Mouse (Mus musculus): ENCODE data around the gene Lin52. TPM values are rescaled to one million over a fixed set of nuclear protein-coding genes. Genes with fewer than 3 reads are reported as not detected.

Gene Lin52
- polyA plus RNA-seq, 1 experiment = 3.6 TPM

DNA sequence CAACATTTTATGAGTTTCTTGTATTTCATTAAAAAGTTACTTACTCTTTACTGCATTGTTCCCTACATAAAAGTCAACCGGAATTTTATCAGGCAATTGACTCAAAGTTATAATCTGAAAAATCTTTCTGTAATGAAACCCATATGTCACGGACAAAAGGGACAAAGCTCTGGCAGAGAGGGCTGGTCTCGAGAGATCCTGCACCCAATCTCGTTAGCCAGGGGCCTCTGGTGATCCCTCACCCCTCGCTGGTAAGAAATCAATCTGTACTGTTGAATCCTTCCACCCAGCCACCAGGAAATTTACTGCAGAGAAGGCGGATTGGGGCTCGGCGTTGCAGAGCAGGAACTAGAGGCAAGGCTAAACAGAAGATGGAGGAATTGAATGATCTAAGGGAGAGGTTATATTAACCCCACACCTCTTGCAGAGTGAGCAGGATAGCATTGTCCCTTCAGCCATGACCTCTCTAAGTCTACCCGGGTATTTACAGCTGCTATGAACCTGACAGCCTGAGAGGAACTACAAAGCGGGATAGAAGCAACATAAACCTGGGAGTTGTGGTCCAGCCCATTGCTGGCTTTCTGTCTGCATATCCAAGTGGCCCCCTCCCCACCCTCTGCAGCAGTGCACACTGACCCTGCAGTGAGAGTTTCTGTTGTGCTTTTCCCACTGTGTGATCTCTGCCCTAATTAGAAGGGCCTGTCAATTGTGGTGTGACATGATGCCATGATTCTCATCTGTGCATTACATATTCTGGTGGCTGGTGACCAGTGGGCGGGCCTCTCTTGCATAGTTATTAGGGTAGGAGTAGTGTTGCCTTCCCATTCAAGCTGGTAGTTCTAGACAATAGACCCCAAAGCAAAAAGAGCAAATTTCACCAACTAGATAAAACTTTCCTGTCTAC lies 73.2 kb downstream of the Lin52 start:
- Histone ChIP-seq H3K4me2 (ENCODE audit: low read depth) (no peak overlapping the region), H3ac (ENCODE audit: control insufficient read depth, insufficient read length) (no peak overlapping the region), H3K79me2 (ENCODE audit: control insufficient read depth, insufficient read depth) (no peaks in the 10 kb centered on the region), H3K4me3 (no peak overlapping the region), H3K36me3 (ENCODE audit: control insufficient read depth, insufficient read depth) (no peaks in the 10 kb centered on the region), H3K27me3 (ENCODE audit: control insufficient read depth, insufficient read depth, insufficient read length) (no peaks in the 10 kb centered on the region)
- TF ChIP-seq CEBPB (IDR thresholded peaks at IDR 0.05; ENCODE audit: insufficient read depth, poor library complexity, severe bottlenecking) (no peak), POLR2AphosphoS2 (IDR thresholded peaks at IDR 0.05; ENCODE audit: insufficient read length, low read depth) (no peak), USF1 (IDR thresholded peaks at IDR 0.05; ENCODE audit: low read depth) (no peak), E2F4 (IDR thresholded peaks at IDR 0.05; ENCODE audit: insufficient read depth) (no peak), TCF3 (IDR thresholded peaks at IDR 0.05; ENCODE audit: insufficient read length, low read depth) (no peak), MYOD1 (IDR thresholded peaks at IDR 0.05; ENCODE audit: control insufficient read depth in 1 of 3, insufficient read length in 2 of 3, low read depth in 2 of 3) (no peak), TCF12 (IDR thresholded peaks at IDR 0.05; ENCODE audit: insufficient read depth, poor library complexity, severe bottlenecking) (no peak)

GRCm38 (mm10) chr12:84525422-84525821 lies 74.2 kb downstream of the Lin52 start:
- no peak overlapping the region for H3K4me2 ChIP-seq (ENCODE audit: low read depth)
- no peaks in the 10 kb centered on the region for H3K27me3 ChIP-seq (ENCODE audit: control insufficient read depth, insufficient read depth, insufficient read length)
- TF ChIP-seq POLR2A (IDR thresholded peaks at IDR 0.05; ENCODE audit: insufficient read length, low read depth) = no peak
- no peak for TF ChIP-seq POLR2AphosphoS2 (IDR thresholded peaks at IDR 0.05; ENCODE audit: insufficient read length, low read depth)
- TF ChIP-seq MYOD1 (IDR thresholded peaks at IDR 0.05; ENCODE audit: control insufficient read depth in 1 of 3, insufficient read length in 2 of 3, low read depth in 2 of 3) = no peak
- TF ChIP-seq USF1 (IDR thresholded peaks at IDR 0.05; ENCODE audit: low read depth) = no peak
- TF ChIP-seq MYOG (IDR thresholded peaks at IDR 0.05; ENCODE audit: control insufficient read depth in 1 of 3, insufficient read depth in 1 of 3, insufficient read length in 2 of 3, low read depth in 2 of 3) = no peak
- no peak for TF ChIP-seq CEBPB (IDR thresholded peaks at IDR 0.05; ENCODE audit: insufficient read depth, poor library complexity, severe bottlenecking)
- no peak for TF ChIP-seq MAX (IDR thresholded peaks at IDR 0.05; ENCODE audit: low read depth)
- TF ChIP-seq TCF12 (IDR thresholded peaks at IDR 0.05; ENCODE audit: insufficient read depth, poor library complexity, severe bottlenecking) = no peak
- no peak for TF ChIP-seq E2F4 (IDR thresholded peaks at IDR 0.05; ENCODE audit: insufficient read depth)
- TF ChIP-seq SRF (IDR thresholded peaks at IDR 0.05; ENCODE audit: control insufficient read depth, insufficient read length, low read depth) = no peak
- no peak for TF ChIP-seq TCF3 (IDR thresholded peaks at IDR 0.05; ENCODE audit: insufficient read length, low read depth)
- no peak for TF ChIP-seq REST (IDR thresholded peaks at IDR 0.05; ENCODE audit: insufficient read depth, insufficient read length)

GRCm38 (mm10) chr12:84530426-84530825 lies 79.2 kb downstream of the Lin52 start:
- Histone ChIP-seq H3K4me2 (ENCODE audit: low read depth) (no peak overlapping the region), H3ac (ENCODE audit: control insufficient read depth, insufficient read length) (no peak overlapping the region), H3K79me2 (ENCODE audit: control insufficient read depth, insufficient read depth) (no peaks in the 10 kb centered on the region), H3K27me3 (ENCODE audit: control insufficient read depth, insufficient read depth, insufficient read length) (no peaks in the 10 kb centered on the region), H3K36me3 (ENCODE audit: control insufficient read depth, insufficient read depth) (no peaks in the 10 kb centered on the region), H3K4me3 (no peak overlapping the region)
- TF ChIP-seq POLR2AphosphoS2 (IDR thresholded peaks at IDR 0.05; ENCODE audit: insufficient read length, low read depth) = no peak
- no peak for TF ChIP-seq MYOD1 (IDR thresholded peaks at IDR 0.05; ENCODE audit: control insufficient read depth in 1 of 3, insufficient read length in 2 of 3, low read depth in 2 of 3)
- TF ChIP-seq TCF12 (IDR thresholded peaks at IDR 0.05; ENCODE audit: insufficient read depth, poor library complexity, severe bottlenecking) = no peak
- TF ChIP-seq CEBPB (IDR thresholded peaks at IDR 0.05; ENCODE audit: insufficient read depth, poor library complexity, severe bottlenecking) = no peak
- no peak for TF ChIP-seq POLR2A (IDR thresholded peaks at IDR 0.05; ENCODE audit: insufficient read length, low read depth)
- no peak for TF ChIP-seq MYOG (IDR thresholded peaks at IDR 0.05; ENCODE audit: control insufficient read depth in 1 of 3, insufficient read depth in 1 of 3, insufficient read length in 2 of 3, low read depth in 2 of 3)
- TF ChIP-seq TCF3 (IDR thresholded peaks at IDR 0.05; ENCODE audit: insufficient read length, low read depth) = no peak
- TF ChIP-seq MAX (IDR thresholded peaks at IDR 0.05; ENCODE audit: low read depth) = no peak
- TF ChIP-seq SRF (IDR thresholded peaks at IDR 0.05; ENCODE audit: control insufficient read depth, insufficient read length, low read depth) = no peak
- TF ChIP-seq USF1 (IDR thresholded peaks at IDR 0.05; ENCODE audit: low read depth) = no peak
- no peak for TF ChIP-seq REST (IDR thresholded peaks at IDR 0.05; ENCODE audit: insufficient read depth, insufficient read length)
- no peak for TF ChIP-seq E2F4 (IDR thresholded peaks at IDR 0.05; ENCODE audit: insufficient read depth)

More at GRCm38 (mm10) chr12:84525422-84525821, 74.2 kb downstream of the Lin52 start:
- no peak overlapping the region for H3ac ChIP-seq (ENCODE audit: control insufficient read depth, insufficient read length)
- no peak overlapping the region for H3K4me3 ChIP-seq
- no peaks in the 10 kb centered on the region for H3K36me3 ChIP-seq (ENCODE audit: control insufficient read depth, insufficient read depth)
- H3K79me2 ChIP-seq (ENCODE audit: control insufficient read depth, insufficient read depth) = no peaks in the 10 kb centered on the region

DNA sequence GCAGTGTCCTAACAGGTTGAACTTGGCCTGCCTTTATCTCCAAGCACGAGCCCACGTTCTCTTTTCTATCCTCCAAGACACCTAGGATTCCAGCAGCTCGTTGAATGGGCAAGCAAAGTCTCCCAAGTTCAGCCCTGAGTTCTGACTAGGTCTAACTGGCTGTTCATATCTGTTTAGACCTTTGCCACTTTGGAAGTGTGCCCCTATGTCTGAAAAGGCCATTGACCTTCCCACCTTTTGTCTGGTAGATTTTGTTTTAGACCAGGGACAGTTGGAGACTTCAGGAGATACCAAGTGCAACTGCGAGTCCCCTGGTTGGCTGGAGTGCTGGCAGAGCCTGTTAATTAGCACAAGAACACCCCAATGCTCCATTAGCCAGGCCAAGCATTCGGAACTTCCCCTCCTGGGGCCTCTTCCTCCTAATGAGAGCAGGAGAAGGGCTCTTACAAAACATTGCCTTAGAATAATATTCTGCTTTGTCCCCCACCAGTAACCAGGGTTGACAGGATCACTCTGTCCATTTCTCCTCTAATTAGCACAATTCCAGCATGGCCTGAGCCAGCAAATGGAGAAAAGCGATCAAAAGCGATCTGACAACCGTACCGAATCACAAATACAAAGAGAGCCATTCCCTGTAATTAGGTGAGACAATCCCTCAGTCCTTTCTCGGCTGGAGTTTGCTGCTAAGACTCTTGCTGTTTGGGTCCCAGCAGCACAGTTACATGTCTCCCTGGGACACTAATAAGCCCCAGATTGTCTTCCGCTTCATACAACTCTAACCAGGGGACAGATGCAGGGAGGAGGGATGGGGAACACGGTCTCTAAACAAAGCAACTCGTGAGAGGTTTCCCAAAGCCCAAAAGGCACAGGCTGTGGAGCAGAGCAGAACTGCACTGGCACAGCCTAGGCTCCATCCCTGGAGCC lies 80.9 kb downstream of the Lin52 start:
- TF ChIP-seq MYOD1 (IDR thresholded peaks at IDR 0.05; ENCODE audit: control insufficient read depth in 1 of 3, insufficient read length in 2 of 3, low read depth in 2 of 3) (no peak), TCF3 (IDR thresholded peaks at IDR 0.05; ENCODE audit: insufficient read length, low read depth) (no peak), CEBPB (IDR thresholded peaks at IDR 0.05; ENCODE audit: insufficient read depth, poor library complexity, severe bottlenecking) (no peak), REST (IDR thresholded peaks at IDR 0.05; ENCODE audit: insufficient read depth, insufficient read length) (no peak), E2F4 (IDR thresholded peaks at IDR 0.05; ENCODE audit: insufficient read depth) (no peak), POLR2A (IDR thresholded peaks at IDR 0.05; ENCODE audit: insufficient read length, low read depth) (no peak), MAX (IDR thresholded peaks at IDR 0.05; ENCODE audit: low read depth) (no peak), POLR2AphosphoS2 (IDR thresholded peaks at IDR 0.05; ENCODE audit: insufficient read length, low read depth) (no peak), USF1 (IDR thresholded peaks at IDR 0.05; ENCODE audit: low read depth) (no peak), MYOG (IDR thresholded peaks at IDR 0.05; ENCODE audit: control insufficient read depth in 1 of 3, insufficient read depth in 1 of 3, insufficient read length in 2 of 3, low read depth in 2 of 3) (no peak), SRF (IDR thresholded peaks at IDR 0.05; ENCODE audit: control insufficient read depth, insufficient read length, low read depth) (no peak), TCF12 (IDR thresholded peaks at IDR 0.05; ENCODE audit: insufficient read depth, poor library complexity, severe bottlenecking) (no peak)
- Histone ChIP-seq H3K79me2 (ENCODE audit: control insufficient read depth, insufficient read depth) (no peaks in the 10 kb centered on the region), H3K4me2 (ENCODE audit: low read depth) (no peak overlapping the region), H3K36me3 (ENCODE audit: control insufficient read depth, insufficient read depth) (no peaks in the 10 kb centered on the region), H3K27me3 (ENCODE audit: control insufficient read depth, insufficient read depth, insufficient read length) (no peaks in the 10 kb centered on the region), H3ac (ENCODE audit: control insufficient read depth, insufficient read length) (no peak overlapping the region), H3K4me3 (no peak overlapping the region)

Data from myocyte (in vitro differentiated cells).